Mouse (Mus musculus) midbrain, embryonic 16.5 days (tissue): ENCODE results near the gene Prrt3. TPM values are rescaled to one million over a fixed set of nuclear protein-coding genes. Genes with fewer than 3 reads are reported as not detected.
A peak's percentile ranks its signal among the peaks of the same experiment; 100 is the strongest.

Source experiments
- ATAC-seq: fragments of 200-750 bp; cut with Nextera tagmentation; 2 replicates; pipeline ENCODE4 v1.8.0; 2017; ENCODE audit warnings: moderate TSS enrichment
- H3K27ac ChIP-seq: fragments of 300-500 bp; sonication (generic); 2 replicates; pipeline ENCODE4 v1.5.1; 2014; ENCODE audit warnings: mild to moderate bottlenecking, low read length, mixed read lengths
- H3K27me3 ChIP-seq: fragments of 300-500 bp; sonication (generic); 2 replicates; pipeline ENCODE4 v1.6.1; 2014; ENCODE audit warnings: low read depth, low read length, mixed read lengths; ENCODE audit not compliant: control insufficient read depth, insufficient read depth
- H3K36me3 ChIP-seq: fragments of 300-500 bp; sonication (generic); 2 replicates; pipeline ENCODE4 v1.6.1; 2014; ENCODE audit warnings: mild to moderate bottlenecking, low read length, moderate library complexity, mixed read lengths; ENCODE audit not compliant: control insufficient read depth, insufficient read depth
- H3K4me1 ChIP-seq: fragments of 300-500 bp; sonication (generic); 2 replicates; pipeline ENCODE4 v1.6.1; 2014; ENCODE audit warnings: mild to moderate bottlenecking, low read length, mixed read lengths; ENCODE audit not compliant: control insufficient read depth, insufficient read depth
- H3K4me2 ChIP-seq: fragments of 300-500 bp; sonication (generic); 2 replicates; pipeline ENCODE4 v1.6.1; 2014; ENCODE audit warnings: mild to moderate bottlenecking, low read length, mixed read lengths
- H3K4me3 ChIP-seq: fragments of 300-500 bp; sonication (generic); 2 replicates; pipeline ENCODE4 v1.5.1; 2014; ENCODE audit warnings: low read depth, mild to moderate bottlenecking, low read length, moderate library complexity, mixed read lengths
- H3K9ac ChIP-seq: fragments of 300-500 bp; sonication (generic); 2 replicates; pipeline ENCODE4 v1.6.1; 2014; ENCODE audit warnings: low read depth, low read length, mixed read lengths
- H3K9me3 ChIP-seq: fragments of 300-500 bp; sonication (generic); replicated peaks from 2 replicates; pipeline ENCODE4 v1.6.1; 2014; ENCODE audit warnings: mild to moderate bottlenecking, low read length, mixed read lengths; ENCODE audit not compliant: control insufficient read depth, poor library complexity, severe bottlenecking
- WGBS: fragments of 180-500 bp; shearing (Covaris S2); extraction: QIAGEN DNeasy Blood & Tissue Kit; methylation state at CpG from one replicate; pipeline ENCODE4 v1.1.7; 2014; 5-methylcytosine and 5-hydroxymethylcytosine counted together
- polyA plus RNA-seq: library from polyadenylated mRNA; unstranded; fragments of >200 nt; fragmentation: Nextera tagmentation; extraction: Ambion mirVana; gene quantifications from 2 replicates; pipeline ENCODE4 v1.2.1, GENCODE M21; 2015

The Prrt3 gene
- polyA plus RNA-seq, result 13.5 and 14.4 TPM in 2 replicates

DNA sequence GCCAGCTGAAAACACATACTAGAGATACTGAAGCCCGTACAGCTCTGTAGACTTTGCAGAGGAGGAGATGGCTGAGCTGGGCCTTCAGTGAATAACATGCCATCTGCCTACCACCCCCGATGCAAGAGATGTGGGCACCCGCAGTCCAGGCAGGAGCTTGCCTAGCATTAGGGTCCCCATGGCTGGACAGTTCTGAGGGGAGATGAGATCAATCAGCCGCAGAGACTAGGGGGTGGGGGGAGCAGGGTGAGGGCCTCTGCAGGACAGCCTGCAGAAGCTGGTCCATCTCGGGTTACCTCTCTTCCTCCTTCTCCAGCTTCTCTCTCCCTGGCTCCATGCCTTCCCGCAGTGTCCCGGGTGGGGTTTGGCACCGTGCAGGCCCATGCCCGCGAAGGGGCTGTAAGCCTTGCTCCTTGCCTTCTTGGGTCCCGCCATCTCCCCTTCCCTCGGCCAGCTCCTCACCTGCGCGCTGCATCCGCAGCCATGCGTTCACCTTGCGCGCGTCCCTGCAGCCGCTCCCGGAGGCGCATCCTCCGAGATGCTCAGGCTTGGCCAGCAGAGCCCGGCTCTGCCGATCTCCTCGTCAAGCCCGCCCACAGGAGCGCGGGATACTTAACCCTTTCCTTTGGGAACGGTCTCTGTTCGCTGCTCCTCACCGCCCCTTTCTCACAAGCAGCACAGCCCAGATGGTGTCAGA is at the start of gene Prrt3:
Gene Prrt3 (minus strand): TSS at position 544 of the 697 bp plus-strand sequence.
- H3K27ac ChIP-seq, result peak within 1 kb of the TSS; percentile 74
- peak; percentile 90 for ATAC-seq
- no peaks in the 10 kb centered on the region for H3K9me3 ChIP-seq
- H3K4me3 ChIP-seq, result peak within 1 kb of the TSS; percentile 63
- WGBS, result 1% methylated on average over 32 of the region's 32 CpGs
- H3K4me2 ChIP-seq, result peak within 1 kb of the TSS; percentile 76
- peak within 1 kb of the TSS; percentile 83 for H3K9ac ChIP-seq
- peaks cover 12% of the 10 kb centered on the region for H3K4me1 ChIP-seq
- 0 out of 2 replicates have a peak, but pooled peaks cover 2% of the 10 kb centered on the region for H3K36me3 ChIP-seq
- no peaks in the 10 kb centered on the region for H3K27me3 ChIP-seq

DNA sequence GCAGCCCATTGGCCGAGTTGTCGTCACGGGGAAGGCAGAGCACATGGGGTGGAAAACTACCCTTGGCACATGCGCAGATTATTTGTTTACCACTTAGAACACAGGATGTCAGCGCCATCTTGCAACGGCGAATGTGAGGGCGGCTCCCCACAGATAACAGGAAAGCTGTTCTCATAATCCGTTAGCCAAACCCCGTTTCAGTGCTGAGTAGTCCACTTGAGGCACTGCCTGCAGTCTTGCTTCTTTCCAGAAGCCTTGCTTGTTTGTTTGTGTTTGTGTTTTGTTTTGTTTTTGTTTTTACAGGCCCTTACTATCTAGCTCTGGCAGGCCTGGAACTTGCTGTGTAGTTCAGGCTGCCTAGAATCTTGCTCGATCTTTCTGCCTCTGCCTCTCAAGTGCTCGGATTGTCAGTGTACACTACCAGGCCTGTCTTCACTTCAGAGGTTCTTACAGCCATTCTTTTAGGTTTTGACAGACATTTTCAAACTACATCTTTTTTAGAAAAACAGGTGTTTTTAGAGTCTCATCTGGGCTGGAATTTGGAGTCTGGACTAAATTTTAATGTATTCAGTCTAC is 42.3 kb upstream of the Prrt3 start:
- no peaks in the 10 kb centered on the region for H3K9me3 ChIP-seq
- no peak for ATAC-seq
- no peak overlapping the region for H3K4me2 ChIP-seq
- H3K36me3 ChIP-seq, result no peaks in the 10 kb centered on the region
- no peaks in the 10 kb centered on the region for H3K27me3 ChIP-seq
- WGBS, result 94% methylated on average over 8 of the region's 12 CpGs
- no peak overlapping the region for H3K27ac ChIP-seq
- H3K9ac ChIP-seq, result no peak overlapping the region
- H3K4me1 ChIP-seq, result no peaks in the 10 kb centered on the region
- no peak overlapping the region for H3K4me3 ChIP-seq

DNA sequence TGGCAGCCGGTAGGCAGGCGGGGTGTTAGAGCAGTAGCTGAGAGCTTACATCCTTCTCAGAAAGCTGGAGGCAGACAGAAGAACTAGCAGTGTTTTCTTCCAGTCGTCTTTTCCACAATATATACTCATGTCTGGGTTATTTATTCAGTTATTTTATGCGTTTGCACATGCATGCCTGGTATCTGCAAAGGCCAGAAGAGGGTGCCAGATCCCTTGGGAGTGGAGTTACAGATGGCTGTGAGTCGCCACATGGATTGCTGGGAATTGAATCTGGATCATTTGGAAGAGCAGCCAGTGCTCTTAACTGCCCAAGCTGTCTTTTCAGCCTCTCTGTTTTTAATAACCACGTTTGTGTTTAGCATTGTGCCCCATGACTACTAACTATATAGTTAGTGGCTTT is 39.9 kb upstream of the Prrt3 start:
- H3K9ac ChIP-seq, result no peak overlapping the region
- H3K9me3 ChIP-seq, result no peaks in the 10 kb centered on the region
- no peaks in the 10 kb centered on the region for H3K36me3 ChIP-seq
- H3K27me3 ChIP-seq, result no peaks in the 10 kb centered on the region
- H3K4me3 ChIP-seq, result no peak overlapping the region
- no peak overlapping the region for H3K27ac ChIP-seq
- no peak overlapping the region for H3K4me2 ChIP-seq
- H3K4me1 ChIP-seq, result no peaks in the 10 kb centered on the region
- ATAC-seq, result no peak
- 86% methylated on average over 6 of the region's 6 CpGs for WGBS

DNA sequence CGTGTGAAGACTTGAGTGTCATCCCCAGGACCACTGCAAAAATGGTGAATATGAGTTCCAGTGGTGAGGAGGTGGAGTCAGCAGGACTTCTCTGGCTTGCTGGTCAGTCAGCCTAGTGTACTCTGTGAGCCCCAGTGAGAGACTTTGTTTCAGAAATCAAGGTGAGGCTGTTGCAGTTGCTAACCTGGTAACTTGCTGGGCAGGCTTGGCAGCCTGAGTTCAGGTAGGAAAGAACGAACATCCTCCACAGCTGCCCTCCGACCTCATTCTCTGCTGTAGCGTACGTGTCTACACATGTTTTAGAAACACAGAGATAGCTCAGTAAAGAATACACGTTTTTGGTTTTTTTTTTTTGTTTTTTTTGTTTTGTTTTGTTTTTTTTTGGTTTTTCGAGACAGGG is 33.2 kb upstream of the Prrt3 start:
- Histone ChIP-seq H3K9me3 (no peaks in the 10 kb centered on the region), H3K4me3 (no peak overlapping the region), H3K27me3 (no peaks in the 10 kb centered on the region), H3K4me1 (peaks cover 12% of the 10 kb centered on the region), H3K4me2 (no peak overlapping the region), H3K27ac (no peak overlapping the region), H3K36me3 (no peaks in the 10 kb centered on the region), H3K9ac (no peak overlapping the region)
- 88% methylated on average over 7 of the region's 7 CpGs for WGBS
- no peak for ATAC-seq

DNA sequence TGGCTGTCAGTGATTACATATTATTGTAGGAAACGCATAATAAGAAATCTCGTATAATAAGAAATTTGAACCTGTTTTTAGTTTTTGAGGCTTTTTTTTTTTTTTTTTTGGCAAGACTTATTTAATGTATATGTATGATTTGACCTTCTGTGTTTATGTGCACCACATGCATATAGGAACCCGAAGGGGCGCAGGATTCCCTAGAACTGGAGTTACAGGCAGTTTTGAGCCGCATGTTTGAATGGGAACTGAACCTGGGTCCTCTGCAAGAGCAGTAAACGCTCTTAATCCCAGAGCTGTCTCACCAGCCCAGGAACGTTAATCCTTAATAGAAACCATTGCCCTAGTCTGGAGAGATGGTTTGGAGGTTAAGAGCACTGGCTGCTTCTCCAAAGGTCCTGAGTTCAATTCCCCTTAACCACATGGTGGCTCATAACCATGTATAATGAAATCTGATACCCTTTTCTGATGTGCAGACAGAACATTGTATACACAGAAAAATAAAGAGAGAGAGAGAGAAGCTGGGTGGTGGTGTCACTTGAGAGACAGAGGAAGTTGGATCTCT is 30.2 kb upstream of the Prrt3 start:
- no peak for ATAC-seq
- WGBS, result 5% methylated on average over 7 of the region's 7 CpGs
- H3K4me2 ChIP-seq, result peak overlapping the region; percentile 84

DNA sequence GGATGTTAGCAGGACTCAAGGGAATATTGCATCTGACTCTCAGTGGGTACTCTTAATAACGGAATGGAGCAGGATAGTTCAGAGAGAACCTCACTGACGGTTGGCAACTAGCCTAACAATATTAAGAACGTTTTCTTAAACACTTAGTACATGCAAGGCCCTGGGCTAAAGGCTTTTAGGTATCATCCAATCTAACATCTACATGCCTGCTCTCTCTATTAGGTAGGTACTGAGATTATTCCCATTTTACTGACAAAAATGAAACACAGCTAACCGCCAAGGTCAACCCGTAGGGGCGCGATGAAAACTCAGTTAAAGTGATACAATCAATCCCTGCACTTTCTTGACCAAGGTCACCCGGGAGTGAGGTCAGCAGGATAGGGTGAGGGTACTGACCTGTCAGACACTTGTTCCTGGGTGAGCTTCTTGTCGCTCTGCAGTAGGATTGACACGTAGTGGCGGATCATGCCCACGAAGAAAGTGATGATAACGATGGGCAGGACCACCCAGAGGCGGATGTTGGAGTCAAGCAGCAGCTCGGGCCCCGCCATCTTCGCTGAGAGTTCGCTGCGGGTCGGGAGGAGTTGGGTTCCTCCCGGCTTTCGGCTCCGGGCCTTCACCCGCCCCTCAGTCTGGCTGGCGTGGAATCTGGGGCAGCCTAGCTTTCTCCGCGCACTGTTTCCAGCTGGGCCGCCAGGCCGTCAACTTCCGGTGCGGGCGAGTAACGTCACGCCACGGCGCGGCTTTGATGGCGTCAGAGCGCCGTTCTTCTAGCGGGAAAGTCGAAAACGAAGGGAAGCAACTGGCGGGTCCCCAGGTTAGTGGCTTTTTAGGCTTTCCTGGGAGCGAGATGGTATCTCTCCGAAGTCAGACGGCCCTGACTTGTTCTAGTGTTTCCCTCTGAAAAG is 29.5 kb upstream of the Prrt3 start, which contains the start of the genes Emc3 and Fancd2:
Gene Emc3 (minus strand): TSS at position 721 of the 908 bp plus-strand sequence.
Gene Fancd2 (plus strand): TSS at position 751 of the 908 bp plus-strand sequence.
- Histone ChIP-seq H3K4me3 (peak within 1 kb of the TSS; percentile 91), H3K9ac (peak within 1 kb of the TSS; percentile 91), H3K4me1 (peaks cover 20% of the 10 kb centered on the region), H3K4me2 (peak within 1 kb of the TSS; percentile 84), H3K9me3 (no peaks in the 10 kb centered on the region), H3K27me3 (no peaks in the 10 kb centered on the region), H3K36me3 (no peaks in the 10 kb centered on the region), H3K27ac (peak within 1 kb of the TSS; percentile 76)
- WGBS, result 1% methylated on average over 47 of the region's 47 CpGs
- peak; percentile 91 for ATAC-seq

More for the DNA sequence above, 30.2 kb upstream of the Prrt3 start:
- H3K27me3 ChIP-seq, result no peaks in the 10 kb centered on the region
- H3K27ac ChIP-seq, result no peak overlapping the region
- peaks cover 20% of the 10 kb centered on the region for H3K4me1 ChIP-seq
- no peaks in the 10 kb centered on the region for H3K36me3 ChIP-seq
- peak overlapping the region; percentile 91 for H3K4me3 ChIP-seq
- no peaks in the 10 kb centered on the region for H3K9me3 ChIP-seq
- H3K9ac ChIP-seq, result peak overlapping the region; percentile 91; the same call in 1 of the 2 replicates

DNA sequence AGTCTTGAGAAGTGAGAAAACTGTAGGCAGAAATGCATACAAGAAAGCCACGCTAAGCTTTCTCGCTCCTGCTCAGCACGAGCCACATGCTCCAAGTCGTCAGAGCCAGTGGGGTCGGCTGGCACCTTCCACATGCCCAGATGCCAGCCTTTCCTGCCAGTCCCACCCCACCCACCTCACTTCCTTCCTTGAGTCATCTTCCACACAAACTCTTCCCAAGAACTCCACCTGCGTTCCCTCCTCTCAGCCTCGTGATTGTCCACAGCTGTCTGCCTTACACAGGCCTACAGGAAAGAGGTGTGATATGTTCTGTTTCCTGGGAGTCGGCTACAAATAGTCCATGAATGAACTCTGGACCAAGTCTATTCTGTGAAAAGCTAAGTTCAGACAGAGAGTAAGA is 21.7 kb upstream of the Prrt3 start:
- WGBS, result 92% methylated on average over 8 of the region's 8 CpGs
- Histone ChIP-seq H3K4me1 (no peaks in the 10 kb centered on the region), H3K27ac (no peak overlapping the region), H3K9me3 (no peaks in the 10 kb centered on the region), H3K4me2 (no peak overlapping the region), H3K9ac (no peak overlapping the region), H3K36me3 (peaks cover 26% of the 10 kb centered on the region), H3K27me3 (no peaks in the 10 kb centered on the region), H3K4me3 (no peak overlapping the region)
- no peak for ATAC-seq

DNA sequence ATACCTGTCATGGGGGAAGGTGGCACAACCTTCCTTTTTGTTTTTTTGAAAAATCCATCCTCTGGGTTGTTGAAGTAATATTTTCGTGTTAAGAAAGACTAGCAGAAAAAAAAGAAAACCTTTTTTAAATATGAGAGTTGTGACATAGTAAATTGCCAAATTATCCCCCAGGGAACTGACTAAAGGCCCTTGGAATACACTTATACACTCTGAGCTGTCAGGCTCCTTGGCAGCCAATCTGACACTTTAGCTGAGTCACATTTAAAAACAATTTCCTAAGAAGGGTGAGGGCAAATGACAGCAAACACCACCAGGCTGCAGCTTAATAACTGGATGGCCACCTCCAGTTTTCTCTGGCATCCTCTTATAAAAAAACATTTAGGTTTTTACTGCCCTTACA is 20.6 kb upstream of the Prrt3 start:
- no peak overlapping the region for H3K4me3 ChIP-seq
- no peak overlapping the region for H3K27ac ChIP-seq
- H3K9me3 ChIP-seq, result no peaks in the 10 kb centered on the region
- H3K4me2 ChIP-seq, result no peak overlapping the region
- peaks cover 37% of the 10 kb centered on the region for H3K36me3 ChIP-seq
- no peak for ATAC-seq
- no peak overlapping the region for H3K9ac ChIP-seq
- no peaks in the 10 kb centered on the region for H3K27me3 ChIP-seq
- H3K4me1 ChIP-seq, result no peaks in the 10 kb centered on the region
- WGBS, result 82% methylated on average over 1 of the region's 1 CpGs
